Mouse (Mus musculus) activated CD4-positive, CD25-positive, alpha-beta regulatory T cell, adult 4 months (primary cell): ENCODE measurements around the gene Gm21256. TPM values are rescaled to one million over a fixed set of nuclear protein-coding genes. Genes with fewer than 3 reads are reported as not detected.
"Not testable (repeated sequence)": the region's sequence is repeated elsewhere in the genome, so short reads cannot be mapped to it uniquely, and the experiment has no call there.

ENCODE experiments used
- ATAC-seq: one replicate; pipeline ENCODE4 v1.8.0; 2017
- polyA plus RNA-seq, 2 experiments: library from polyadenylated mRNA; unstranded; fragments of 100-300 nt; shearing (Covaris generic); gene quantifications; one replicate each; pipeline ENCODE4 v1.2.1; 2017

The Gm21256 gene
- polyA plus RNA-seq, result not detected

DNA sequence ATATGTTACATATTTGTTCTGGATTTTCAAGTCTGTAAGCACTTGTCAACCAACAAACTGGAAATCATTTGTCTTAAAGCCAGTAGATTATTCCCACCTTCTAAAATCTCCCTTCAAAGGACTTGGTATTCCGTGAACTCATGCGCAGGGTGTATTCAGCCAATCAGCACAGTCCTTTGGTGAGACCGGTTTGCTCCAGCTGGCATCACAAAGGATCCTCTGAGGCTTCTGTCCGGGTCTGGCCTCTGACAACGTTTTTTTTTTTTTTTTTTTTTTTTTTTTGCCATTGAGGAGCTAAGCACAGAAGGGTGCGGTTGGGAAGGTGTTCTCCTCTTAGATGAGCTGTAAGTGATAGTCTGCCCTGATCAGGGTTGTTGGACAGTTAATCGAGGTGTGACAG, at the start of gene Gm21256:
Gene Gm21256 (plus strand): TSS at position 301 of the 400 bp plus-strand sequence.
- ATAC-seq, result not testable (repeated sequence)

Other genes starting within 250 kb of the Gm21256 start
- gene Gm21170, start 240.1 kb downstream of the Gm21256 start, polyA plus RNA-seq, result not detected